Mouse (Mus musculus) midbrain, embryonic 12.5 days (tissue): Measurements from ENCODE around the gene Zfp787. TPM values are rescaled to one million over a fixed set of nuclear protein-coding genes. Genes with fewer than 3 reads are reported as not detected.

Experiments
- polyA plus RNA-seq: library from polyadenylated mRNA; unstranded; fragments of >200 nt; fragmentation: Nextera tagmentation; extraction: Ambion mirVana; gene quantifications from 2 replicates; pipeline ENCODE4 v1.2.1, GENCODE M21; 2016

Gene Zfp787
- polyA plus RNA-seq, 1 experiment from 2014 or later: 33.1 TPM

Other genes with a start within 250 kb of the Zfp787 start
- not detected in 2 replicates for gene Vmn1r65, start 145.0 kb downstream of the Zfp787 start, polyA plus RNA-seq
- not detected in 2 replicates for gene Nlrp4c, start 110.8 kb downstream of the Zfp787 start, polyA plus RNA-seq
- gene Zfp444, start 16.2 kb upstream of the Zfp787 start, polyA plus RNA-seq: 87.1 and 88.4 TPM in 2 replicates
- gene Galp, start 41.1 kb upstream of the Zfp787 start, polyA plus RNA-seq: not detected in 2 replicates
- not detected in 2 replicates for gene Zscan5b, start 66.3 kb upstream of the Zfp787 start, polyA plus RNA-seq
- gene Epp13, start 96.7 kb upstream of the Zfp787 start, polyA plus RNA-seq: not detected in 2 replicates
- 11.4 and 14.2 TPM in 2 replicates for gene Zfp667, start 130.6 kb upstream of the Zfp787 start, polyA plus RNA-seq
- 7.9 and 8.7 TPM in 2 replicates for gene Zfp583, start 175.3 kb upstream of the Zfp787 start, polyA plus RNA-seq
- 4.5 and 4.8 TPM in 2 replicates for gene Gm3854, start 187.8 kb upstream of the Zfp787 start, polyA plus RNA-seq
- gene Zfp78, start 207.3 kb upstream of the Zfp787 start, polyA plus RNA-seq: 2.4 and 3.1 TPM in 2 replicates
- gene Zfp28, start 227.3 kb upstream of the Zfp787 start, polyA plus RNA-seq: 14.8 and 16.0 TPM in 2 replicates
- gene Smim17, start 242.7 kb upstream of the Zfp787 start, polyA plus RNA-seq: 0.85 and 1.1 TPM in 2 replicates